Mouse (Mus musculus): ENCODE measurements at regions not wholly inside any gene's neighbourhood (a gene's known extent, or its start where the extent isn't known, plus 50 kb on each side); places are given as distances from the start of the nearest gene placed in this dataset.
"Not testable (repeated sequence)": the region's sequence is repeated elsewhere in the genome, so short reads cannot be mapped to it uniquely, and the experiment has no call there.

DNA sequence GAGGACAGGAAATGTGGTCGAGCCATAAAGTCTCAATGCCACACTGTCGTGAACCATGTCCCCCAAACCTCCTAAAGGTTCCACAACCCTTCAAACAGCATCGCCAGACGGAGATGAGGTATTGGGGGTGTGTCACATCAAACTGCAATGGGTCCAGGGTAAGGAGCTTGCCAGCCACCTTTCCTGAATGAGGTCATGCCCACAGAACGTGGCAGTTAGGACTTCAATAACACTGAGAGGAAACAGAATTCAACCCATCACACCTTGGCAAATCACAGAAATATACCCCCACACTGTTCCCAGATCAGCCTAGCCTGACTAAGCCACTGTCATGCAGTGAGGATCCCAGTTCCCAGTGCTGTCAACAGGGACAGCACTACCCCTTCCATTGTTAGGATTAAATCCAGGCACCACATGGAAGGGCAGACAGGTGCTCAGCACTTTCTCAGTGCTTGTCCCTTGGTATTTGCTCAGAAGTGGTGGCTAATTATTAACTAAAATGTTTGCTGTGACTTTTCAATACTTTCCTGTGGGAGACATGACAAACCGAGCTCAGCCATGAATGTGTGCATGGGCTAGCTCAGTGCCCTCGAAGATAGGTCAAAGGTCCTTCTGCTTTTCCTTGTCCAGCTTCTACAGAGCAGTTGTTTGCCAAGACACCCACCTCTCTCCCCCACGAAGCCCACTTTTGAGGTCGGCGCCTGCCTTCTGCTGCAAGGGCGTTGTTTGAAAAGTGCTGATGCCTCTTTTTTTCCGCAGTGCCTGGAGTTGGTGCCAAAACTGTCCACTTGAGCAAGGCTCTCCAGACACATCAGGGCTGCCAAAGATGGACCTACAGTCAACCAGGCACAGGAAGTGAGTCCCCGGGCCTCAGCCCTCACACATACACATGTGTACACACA lies 525.7 kb downstream of the Bnc2 start:
- 20% methylated on average over 13 of the region's 13 CpGs for WGBS
- peak; percentile 18 for DNase-seq (ENCODE audit: low read depth, low spot score)

- 55% methylated on average over 3 of the region's 3 CpGs for WGBS
- DNase-seq (ENCODE audit: low read depth, low spot score), result no peak
These were observed 524.4 kb downstream of the Bnc2 start for GRCm38 (mm10) chr4:84150698-84151097.

DNA sequence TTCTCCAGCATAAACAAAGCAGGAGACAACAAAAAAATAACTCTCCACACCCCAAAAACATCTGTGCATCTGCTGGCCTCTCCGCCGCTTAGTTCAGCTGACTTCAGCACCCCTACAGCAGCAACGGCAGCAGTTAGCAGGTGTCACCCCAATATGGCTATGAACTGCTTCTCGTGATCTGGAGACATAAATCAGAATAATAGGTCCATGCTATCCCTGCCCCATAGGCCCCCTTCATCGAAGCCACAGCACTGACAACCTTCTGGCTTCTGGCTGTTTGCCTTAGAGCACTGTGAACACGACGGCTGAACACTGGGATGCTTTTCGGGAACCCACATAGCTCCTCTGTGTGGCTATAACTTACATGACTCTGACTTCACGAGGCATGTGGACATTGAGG lies 523.8 kb downstream of the Bnc2 start:
- 83% methylated on average over 9 of the region's 9 CpGs for WGBS
- no peak for DNase-seq (ENCODE audit: low read depth, low spot score)

DNA sequence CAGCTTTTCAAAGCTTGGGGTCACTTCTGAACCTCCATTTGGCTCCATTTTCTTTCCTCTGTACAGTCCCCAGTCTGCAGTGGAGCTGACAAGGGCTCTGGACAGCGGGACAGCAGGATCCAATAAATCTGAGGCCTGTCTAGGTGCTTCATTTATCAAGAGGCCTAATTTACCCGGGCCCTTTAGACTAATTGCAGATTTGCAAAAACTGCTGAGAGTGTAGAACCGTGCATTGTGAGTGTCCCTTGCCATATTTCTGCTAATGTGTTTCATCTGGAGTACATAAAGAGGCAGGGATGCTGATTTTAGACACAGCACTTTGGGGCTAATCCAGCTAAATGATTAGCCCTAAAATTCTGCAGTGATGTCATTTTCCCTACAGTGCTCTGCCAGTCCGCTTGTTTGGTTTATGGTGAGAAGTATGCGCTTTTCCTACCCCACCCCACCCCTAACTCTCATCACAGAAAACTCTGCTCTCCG lies 523.1 kb downstream of the Bnc2 start:
- no peak for DNase-seq (ENCODE audit: low read depth, low spot score)
- 59% methylated on average over 6 of the region's 6 CpGs for WGBS

DNA sequence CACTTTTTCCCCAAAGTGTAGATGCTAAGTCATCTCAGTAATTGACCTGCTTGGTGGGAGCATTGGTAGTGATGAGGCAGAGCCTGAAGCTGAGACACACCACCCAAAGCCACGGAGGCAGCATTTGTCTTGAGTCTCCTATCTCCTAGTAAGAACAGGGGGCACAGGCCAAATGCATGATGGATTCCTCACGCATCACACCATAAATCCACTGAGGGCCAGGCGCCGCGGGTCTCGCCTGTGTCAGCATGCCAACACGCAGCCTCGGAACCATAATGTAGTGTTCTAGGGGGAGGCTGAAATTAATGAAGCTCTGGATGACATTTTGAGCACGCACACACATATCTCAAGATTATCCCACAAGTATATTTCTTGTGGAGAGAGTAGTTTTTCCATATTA lies 521.5 kb downstream of the Bnc2 start:
- DNase-seq (ENCODE audit: low read depth, low spot score), result no peak
- 97% methylated on average over 9 of the region's 9 CpGs for WGBS

DNA sequence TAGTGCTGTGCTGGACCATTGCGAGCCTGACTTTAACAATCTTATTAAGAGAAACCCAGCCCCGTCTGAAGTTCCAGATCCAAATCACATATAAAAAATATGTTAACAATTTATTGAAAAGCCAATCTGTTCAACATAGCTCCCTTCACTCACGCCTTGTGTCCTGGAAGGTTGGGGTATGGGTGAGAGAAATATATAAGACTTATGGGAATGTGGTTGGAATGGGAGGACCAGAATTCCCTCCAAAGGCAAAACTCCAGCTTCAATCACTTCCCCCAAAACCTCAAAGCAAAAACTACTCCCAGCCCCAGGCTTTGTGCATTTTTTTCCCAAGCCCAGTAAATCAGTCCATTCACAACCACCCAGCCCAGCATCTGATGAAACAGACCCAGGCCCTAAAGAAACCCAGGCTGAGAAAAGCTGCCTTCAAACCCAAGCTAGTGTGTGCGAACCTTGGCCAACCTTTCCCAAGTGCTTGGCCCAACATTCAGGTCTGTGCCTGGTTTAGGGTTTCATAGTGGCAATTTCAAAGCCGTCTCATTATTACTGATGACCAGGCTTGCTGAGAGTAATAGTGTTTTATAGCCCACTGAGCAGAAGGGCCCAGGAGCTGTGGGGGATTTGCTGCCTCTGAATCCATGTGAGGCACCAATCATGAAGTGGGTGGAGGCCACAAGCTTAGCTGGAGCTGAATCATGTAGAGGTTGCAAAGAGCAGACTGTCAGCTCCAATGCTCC lies 517.0 kb downstream of the Bnc2 start:
- DNase-seq (ENCODE audit: low read depth, low spot score), result no peak
- WGBS, result 95% methylated on average over 5 of the region's 5 CpGs

- no peak for DNase-seq (ENCODE audit: low read depth, low spot score)
- WGBS, result 65% methylated on average over 6 of the region's 6 CpGs
These were observed 511.7 kb downstream of the Bnc2 start for GRCm38 (mm10) chr4:84163362-84163761.

DNA sequence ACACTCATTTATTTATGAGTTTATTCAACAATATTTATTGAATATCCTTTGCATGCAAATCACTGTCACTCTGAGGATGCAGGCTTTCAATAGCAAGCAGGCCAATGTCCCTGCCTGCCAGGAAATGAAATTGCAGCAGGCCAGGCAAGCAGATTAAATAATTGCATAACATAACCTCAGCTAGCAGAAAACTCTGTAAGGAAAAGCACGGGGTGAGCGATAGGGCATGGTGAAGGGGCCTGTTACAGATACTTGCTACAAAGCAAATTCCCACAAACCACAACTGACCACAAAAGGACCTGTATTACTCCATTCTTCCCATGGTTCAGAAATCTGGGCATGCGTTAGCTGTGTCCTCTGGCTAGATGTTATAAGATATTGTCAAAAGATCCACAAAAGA lies 509.8 kb downstream of the Bnc2 start:
- no peak for DNase-seq (ENCODE audit: low read depth, low spot score)
- WGBS, result 78% methylated on average over 3 of the region's 3 CpGs

GRCm38 (mm10) chr4:84172841-84173240 lies 502.2 kb downstream of the Bnc2 start:
- DNase-seq (ENCODE audit: low read depth, low spot score), result no peak
- WGBS, result 80% methylated on average over 6 of the region's 6 CpGs

GRCm38 (mm10) chr4:84173441-84173840 lies 501.6 kb downstream of the Bnc2 start:
- WGBS, result 72% methylated on average over 2 of the region's 2 CpGs
- no peak for DNase-seq (ENCODE audit: low read depth, low spot score)

GRCm38 (mm10) chr4:84176457-84176856 lies 498.6 kb downstream of the Bnc2 start:
- DNase-seq (ENCODE audit: low read depth, low spot score), result not testable (repeated sequence)
- WGBS, result 65% methylated on average over 6 of the region's 6 CpGs

DNA sequence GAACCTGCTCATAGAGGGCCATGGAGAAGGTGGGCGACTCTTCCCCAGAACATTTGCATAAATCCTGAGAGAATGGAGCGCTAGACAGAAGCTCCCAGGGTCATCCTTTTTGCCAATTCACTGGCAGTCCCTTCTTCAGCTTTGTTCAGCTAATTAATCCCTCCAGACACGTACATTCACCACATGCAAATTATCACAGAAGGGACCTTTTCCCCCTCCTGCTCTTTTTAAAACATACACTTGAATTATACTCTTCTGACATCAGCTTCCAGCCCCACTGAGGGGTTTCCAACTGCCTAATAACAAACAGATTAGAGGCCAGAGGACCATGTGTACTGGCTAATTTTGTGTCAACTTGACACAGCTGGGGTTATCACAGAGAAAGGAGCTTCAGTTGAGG lies 497.2 kb downstream of the Bnc2 start:
- WGBS, result 85% methylated on average over 3 of the region's 3 CpGs
- no peak for DNase-seq (ENCODE audit: low read depth, low spot score)

GRCm38 (mm10) chr4:84184436-84184835 lies 490.6 kb downstream of the Bnc2 start:
- no peak for DNase-seq (ENCODE audit: low read depth, low spot score)
- WGBS, result 47% methylated on average over 4 of the region's 4 CpGs

- DNase-seq (ENCODE audit: low read depth, low spot score), result peak; percentile 88
- WGBS, result 40% methylated on average over 6 of the region's 6 CpGs
These were observed 490.2 kb downstream of the Bnc2 start for GRCm38 (mm10) chr4:84184844-84185243.

GRCm38 (mm10) chr4:84189315-84189714 lies 485.8 kb downstream of the Bnc2 start:
- WGBS, result 87% methylated on average over 12 of the region's 12 CpGs
- DNase-seq (ENCODE audit: low read depth, low spot score), result no peak

GRCm38 (mm10) chr4:84191303-84191702 lies 483.8 kb downstream of the Bnc2 start:
- 79% methylated on average over 2 of the region's 2 CpGs for WGBS
- no peak for DNase-seq (ENCODE audit: low read depth, low spot score)

DNA sequence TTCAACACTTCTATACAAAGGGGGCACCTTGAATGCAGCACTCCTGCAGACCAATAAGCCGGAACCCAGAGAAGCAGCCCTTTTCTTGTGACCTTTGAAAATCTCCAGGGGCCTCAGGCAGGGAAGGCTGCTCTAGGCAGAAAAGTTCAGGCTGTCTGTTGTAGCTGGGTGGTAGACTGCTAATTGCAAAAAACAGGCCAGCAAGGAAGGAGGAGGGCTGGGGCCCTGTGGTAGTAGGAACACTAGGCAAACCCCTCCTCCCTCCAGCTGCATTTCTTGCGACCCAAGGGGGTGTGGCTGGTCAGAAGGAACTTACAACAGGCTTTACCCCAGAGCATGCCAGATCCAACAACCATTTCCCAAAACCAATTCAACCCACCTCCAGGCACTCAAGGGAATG lies 482.8 kb downstream of the Bnc2 start:
- 69% methylated on average over 2 of the region's 2 CpGs for WGBS

DNA sequence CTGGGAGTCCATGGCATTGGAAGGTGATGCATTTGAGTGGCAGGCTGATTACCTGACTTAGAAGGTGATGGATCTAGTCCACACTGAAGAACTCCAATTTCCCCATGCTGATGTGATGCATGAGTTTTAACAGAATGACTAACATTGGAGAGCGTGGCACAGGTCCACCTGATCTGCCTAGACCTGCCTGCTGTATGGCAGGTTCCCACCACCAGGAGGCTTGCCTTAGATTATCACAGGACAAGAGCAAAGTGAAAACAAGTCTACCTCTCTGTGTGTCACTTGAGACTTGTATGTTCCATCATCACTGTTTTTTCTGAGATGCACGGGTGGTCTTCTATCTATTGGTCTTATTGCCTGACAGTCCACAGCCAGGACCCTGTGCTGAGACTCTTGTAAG lies 478.3 kb downstream of the Bnc2 start:
- 91% methylated on average over 2 of the region's 2 CpGs for WGBS
- DNase-seq (ENCODE audit: low read depth, low spot score), result no peak

More for the DNA sequence above, 482.8 kb downstream of the Bnc2 start:
- DNase-seq (ENCODE audit: low read depth, low spot score), result no peak

DNA sequence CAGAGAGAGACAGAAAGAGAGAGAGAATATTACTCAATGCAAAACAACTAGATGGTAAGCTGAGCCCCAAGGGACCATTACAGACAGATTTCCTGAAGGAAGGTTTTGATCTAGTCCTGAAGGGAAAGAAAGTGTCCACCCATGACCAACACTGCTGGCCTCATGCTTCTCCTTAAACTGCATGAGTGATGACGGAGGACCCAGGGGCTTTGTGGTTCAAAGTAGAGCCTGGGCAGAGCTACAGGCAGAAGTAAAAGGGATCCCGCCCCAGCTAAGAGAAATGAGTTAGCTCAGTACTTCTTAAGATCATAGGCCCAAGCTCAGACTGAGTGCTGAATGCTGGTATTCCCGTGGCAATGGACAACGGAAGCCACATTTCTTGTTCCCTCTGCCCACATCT lies 476.9 kb downstream of the Bnc2 start:
- no peak for DNase-seq (ENCODE audit: low read depth, low spot score)
- WGBS, result 91% methylated on average over 4 of the region's 4 CpGs

DNA sequence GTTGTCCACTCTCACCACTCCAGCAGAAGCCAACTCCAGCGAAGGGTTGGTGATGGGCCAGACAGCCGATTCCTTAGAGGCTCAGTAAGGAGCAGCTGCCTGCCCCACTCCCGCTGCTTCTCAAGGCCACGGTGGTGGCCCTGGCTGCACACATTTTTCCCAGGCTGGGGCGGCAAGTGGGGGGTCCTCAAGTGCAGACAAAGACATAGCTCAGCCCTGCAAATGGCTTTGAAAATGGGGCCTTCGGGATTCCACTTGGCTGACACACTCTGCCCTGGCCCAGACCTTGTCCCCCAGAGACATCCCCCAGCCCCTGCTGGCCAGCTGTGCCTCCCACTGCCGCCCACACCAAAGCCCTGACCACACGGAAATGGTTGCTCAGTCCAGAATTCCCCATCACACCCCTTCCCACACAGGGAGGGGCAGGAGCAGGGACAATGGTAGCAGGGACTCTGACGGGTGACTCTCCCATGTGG lies 475.9 kb downstream of the Bnc2 start:
- WGBS, result 65% methylated on average over 9 of the region's 9 CpGs
- DNase-seq (ENCODE audit: low read depth, low spot score), result no peak

- 91% methylated on average over 3 of the region's 3 CpGs for WGBS
- DNase-seq (ENCODE audit: low read depth, low spot score), result no peak
These were observed 474.1 kb downstream of the Bnc2 start for GRCm38 (mm10) chr4:84201001-84201400.

Measured in large intestine, adult 2 months (tissue).